Mouse (Mus musculus) stomach, postnatal 0 days (tissue): Measurements from ENCODE around the gene Ttc9. TPM values are rescaled to one million over a fixed set of nuclear protein-coding genes. Genes with fewer than 3 reads are reported as not detected.
A peak's percentile ranks its signal among the peaks of the same experiment; 100 is the strongest.

Experiments
- ATAC-seq: fragments of 200-750 bp; cut with Nextera tagmentation; 2 replicates; pipeline ENCODE4 v1.8.0; 2017; ENCODE audit not compliant: low FRiP score, low TSS enrichment
- DNase-seq: peaks from one replicate; pipeline ENCODE4 v3.0.0-alpha.2; 2016; ENCODE audit warnings: low spot score
- H3K27ac ChIP-seq: fragments of 300-500 bp; sonication (generic); replicated peaks from 2 replicates; pipeline ENCODE4 v1.5.1; 2014; ENCODE audit warnings: mild to moderate bottlenecking, control low read depth
- H3K27me3 ChIP-seq: fragments of 300-500 bp; sonication (generic); 2 replicates; pipeline ENCODE4 v1.6.1; 2014; ENCODE audit warnings: low read length; ENCODE audit not compliant: control insufficient read depth, insufficient read depth
- H3K36me3 ChIP-seq: fragments of 300-500 bp; sonication (generic); 2 replicates; pipeline ENCODE4 v1.6.1; 2014; ENCODE audit warnings: low read length, mixed read lengths; ENCODE audit not compliant: control insufficient read depth, insufficient read depth
- H3K4me1 ChIP-seq: fragments of 300-500 bp; sonication (generic); replicated peaks from 2 replicates; pipeline ENCODE4 v1.6.1; 2014; ENCODE audit warnings: antibody characterized with exemption; ENCODE audit not compliant: control insufficient read depth, insufficient read depth
- H3K4me2 ChIP-seq: fragments of 300-500 bp; sonication (generic); replicated peaks from 2 replicates; pipeline ENCODE4 v1.6.1; 2014; ENCODE audit warnings: low read depth, mild to moderate bottlenecking, control low read depth, moderate library complexity
- H3K4me3 ChIP-seq: fragments of 300-500 bp; sonication (generic); 2 replicates; pipeline ENCODE4 v1.5.1; 2014; ENCODE audit warnings: low read depth, low read length, control low read depth
- H3K9ac ChIP-seq: fragments of 300-500 bp; sonication (generic); 2 replicates; pipeline ENCODE4 v1.6.1; 2014; ENCODE audit warnings: mild to moderate bottlenecking, low read length, control low read depth, mixed read lengths
- H3K9me3 ChIP-seq: fragments of 300-500 bp; sonication (generic); 2 replicates; pipeline ENCODE4 v1.6.1; 2016; ENCODE audit warnings: low read length; ENCODE audit not compliant: control insufficient read depth
- CTCF ChIP-seq: IDR thresholded peaks from 2 replicates; pipeline ENCODE4 v1.5.1; 2016; ENCODE audit warnings: antibody characterized with exemption, low read depth, mild to moderate bottlenecking, moderate library complexity
- EP300 ChIP-seq: optimal IDR thresholded peaks from 2 replicates; pipeline ENCODE3; 2016; ENCODE audit warnings: antibody characterized with exemption
- WGBS: fragments of 180-500 bp; shearing (Covaris S2); extraction: QIAGEN DNeasy Blood & Tissue Kit; methylation state at CpG from one replicate; pipeline ENCODE4 v1.1.7; 2014; 5-methylcytosine and 5-hydroxymethylcytosine counted together
- polyA plus RNA-seq: library from polyadenylated mRNA; unstranded; fragments of >200 nt; fragmentation: Nextera tagmentation; extraction: Ambion mirVana; gene quantifications from 2 replicates; pipeline ENCODE4 v1.2.1, GENCODE M21; 2015

Gene Ttc9
- polyA plus RNA-seq, 1 experiment from 2014 or later, result 4.4 TPM

DNA sequence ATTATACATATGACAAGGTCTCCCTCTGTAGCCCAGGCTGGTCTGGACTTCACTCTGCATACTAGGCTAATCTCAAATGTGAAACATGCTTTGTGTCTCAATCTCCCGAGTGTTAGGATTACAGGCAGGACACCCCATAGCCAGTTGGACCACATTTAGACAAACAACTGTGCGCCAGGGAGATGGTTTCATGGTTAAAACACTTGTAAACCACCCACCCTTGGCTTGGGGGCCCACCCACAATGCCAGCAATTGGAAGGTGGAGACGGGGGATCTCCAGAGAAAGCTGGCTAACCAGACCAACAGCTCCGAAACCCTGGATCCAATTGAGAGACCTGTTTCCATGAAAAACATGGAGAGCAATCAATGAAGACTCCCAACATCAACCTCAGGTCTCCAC lies 3.0 kb upstream of the Ttc9 start:
- no peak overlapping the region for H3K4me2 ChIP-seq
- no peak overlapping the region for H3K9ac ChIP-seq
- no peaks in the 10 kb centered on the region for H3K9me3 ChIP-seq
- no peaks in the 10 kb centered on the region for H3K27me3 ChIP-seq
- no peaks in the 10 kb centered on the region for H3K36me3 ChIP-seq
- no peak overlapping the region for H3K4me3 ChIP-seq
- H3K4me1 ChIP-seq, result 0 out of 2 replicates have a peak, but pooled peaks cover 2% of the 10 kb centered on the region
- ATAC-seq, result no peak
- WGBS, result 69% methylated on average over 4 of the region's 4 CpGs
- H3K27ac ChIP-seq, result no peak overlapping the region
- TF ChIP-seq CTCF, result no peak
- TF ChIP-seq EP300, result no peak
- no peak for DNase-seq

DNA sequence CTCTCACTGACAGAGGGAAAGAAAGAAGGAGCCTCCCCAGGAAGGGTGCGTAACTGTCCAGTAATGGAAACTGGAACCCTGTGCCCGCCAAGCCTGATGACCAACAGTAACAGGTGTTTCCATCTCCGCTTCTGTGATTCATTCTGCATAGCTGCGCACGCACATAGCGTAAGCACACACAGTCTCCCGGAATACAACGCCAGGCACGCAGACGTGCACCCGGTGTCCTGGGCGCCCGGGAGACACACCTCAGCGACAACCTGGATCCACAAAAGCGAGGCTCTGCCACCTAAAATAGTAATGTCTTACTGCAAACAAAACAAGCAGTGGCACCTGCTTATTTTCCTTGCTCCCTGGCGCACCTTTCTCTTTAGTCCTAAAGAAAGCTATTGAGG lies 532 bp upstream of the Ttc9 start:
- peak; percentile 84 for DNase-seq
- Histone ChIP-seq H3K27ac (peak overlapping the region; percentile 63), H3K36me3 (no peaks in the 10 kb centered on the region), H3K4me3 (peak overlapping the region; percentile 61), H3K4me1 (0 out of 2 replicates have a peak, but pooled peaks cover 2% of the 10 kb centered on the region), H3K9me3 (no peaks in the 10 kb centered on the region), H3K9ac (no peak overlapping the region), H3K27me3 (no peaks in the 10 kb centered on the region), H3K4me2 (peak overlapping the region; percentile 89)
- TF ChIP-seq EP300 (no peak), CTCF (no peak)
- WGBS, result 3% methylated on average over 16 of the region's 16 CpGs
- ATAC-seq, result peak; percentile 88

DNA sequence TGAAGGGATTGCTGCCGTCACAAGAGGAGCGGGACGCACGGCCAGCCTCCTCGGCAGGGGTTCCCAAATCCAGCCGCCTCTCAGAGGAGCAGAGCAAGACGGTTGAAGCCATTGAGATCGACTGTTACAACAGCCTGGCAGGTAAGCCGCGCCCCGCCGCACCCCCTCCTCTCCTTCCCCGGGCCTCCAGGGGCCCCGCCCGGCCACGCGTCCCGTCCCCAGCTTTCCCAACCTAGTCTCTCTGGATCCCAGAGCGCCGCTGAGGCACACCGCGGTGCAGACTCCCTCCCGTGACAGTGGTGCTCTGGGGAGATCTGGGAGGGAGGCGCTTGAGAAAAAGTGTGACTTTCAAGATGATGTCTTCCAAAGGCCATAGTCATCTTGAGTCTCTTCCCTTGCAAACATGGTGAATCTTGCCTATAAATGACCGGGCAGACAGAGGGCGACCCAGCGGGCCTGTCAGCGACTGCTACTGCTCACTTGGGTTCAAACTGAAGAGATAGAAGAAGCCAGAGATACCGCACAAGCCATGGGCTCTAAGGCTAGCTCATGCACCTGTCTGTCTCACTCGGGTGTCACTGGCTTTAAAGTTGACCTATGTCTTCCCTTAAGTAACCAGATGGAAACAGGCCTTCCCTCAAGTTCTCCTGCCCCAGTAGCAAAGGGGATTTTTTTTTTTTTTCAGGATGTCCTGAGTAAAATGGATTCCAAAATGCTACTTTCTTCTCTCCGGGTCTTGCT lies 782 bp downstream of the Ttc9 start:
- 2% methylated on average over 30 of the region's 31 CpGs for WGBS

DNA sequence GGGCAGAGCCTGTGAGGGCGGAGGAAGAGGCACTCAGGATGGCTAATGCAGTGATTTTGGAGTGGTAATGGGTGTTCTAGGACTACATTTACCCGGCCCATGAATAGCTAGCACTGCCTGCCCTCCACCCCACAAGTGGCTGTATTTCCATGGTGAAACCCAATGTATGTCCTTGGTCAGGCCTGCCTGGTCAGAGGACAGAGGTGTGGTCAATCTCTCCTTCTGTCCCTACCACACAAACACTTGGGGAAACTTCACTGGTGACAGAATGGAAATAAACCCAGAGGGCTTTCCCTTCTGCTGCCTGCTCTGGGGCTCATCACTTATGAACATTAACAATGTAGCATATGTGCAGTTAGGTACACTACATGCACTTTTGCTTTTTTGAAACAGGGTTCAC lies 2.2 kb downstream of the Ttc9 start:
- 86% methylated on average over 2 of the region's 2 CpGs for WGBS
- Histone ChIP-seq H3K9ac (no peak overlapping the region), H3K36me3 (no peaks in the 10 kb centered on the region), H3K27ac (no peak overlapping the region), H3K9me3 (no peaks in the 10 kb centered on the region), H3K4me1 (0 out of 2 replicates have a peak, but pooled peaks cover 2% of the 10 kb centered on the region), H3K4me2 (no peak overlapping the region), H3K27me3 (no peaks in the 10 kb centered on the region), H3K4me3 (no peak overlapping the region)
- DNase-seq (no peak), ATAC-seq (no peak)
- no peak for TF ChIP-seq EP300
- no peak for TF ChIP-seq CTCF

More for the DNA sequence above, 782 bp downstream of the Ttc9 start:
- H3K4me3 ChIP-seq, result peak overlapping the region; percentile 61
- no peaks in the 10 kb centered on the region for H3K36me3 ChIP-seq
- H3K4me2 ChIP-seq, result peak overlapping the region; percentile 89
- no peak for TF ChIP-seq EP300
- TF ChIP-seq CTCF, result no peak
- H3K9ac ChIP-seq, result peak overlapping the region; percentile 63
- 0 out of 2 replicates have a peak, but pooled peaks have one; percentile 8 for ATAC-seq
- no peaks in the 10 kb centered on the region for H3K9me3 ChIP-seq
- 0 out of 2 replicates have a peak, but pooled peaks cover 2% of the 10 kb centered on the region for H3K4me1 ChIP-seq
- H3K27ac ChIP-seq, result peak overlapping the region; percentile 63
- DNase-seq, result peak; percentile 55
- no peaks in the 10 kb centered on the region for H3K27me3 ChIP-seq

DNA sequence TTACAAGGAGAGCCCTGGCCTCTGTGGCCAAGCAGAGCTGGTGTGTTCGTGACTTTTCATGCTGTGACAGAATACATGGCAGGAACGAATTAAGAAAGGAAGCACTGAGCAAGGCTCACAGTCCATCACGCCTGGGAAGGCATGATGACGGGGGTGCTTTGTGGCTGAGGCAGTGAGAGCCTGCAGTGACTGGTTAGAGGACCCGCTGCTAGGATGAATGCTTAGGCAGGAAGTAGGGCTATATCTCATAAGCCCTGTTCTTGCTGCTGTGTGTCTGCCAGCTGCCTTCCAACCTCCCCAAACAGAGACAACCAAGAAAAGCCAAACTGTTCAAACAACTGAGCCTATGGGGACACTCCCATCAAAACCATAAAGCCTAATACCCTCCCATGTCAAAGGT lies 9.6 kb downstream of the Ttc9 start:
- Histone ChIP-seq H3K4me1 (no peaks in the 10 kb centered on the region), H3K36me3 (no peaks in the 10 kb centered on the region), H3K4me3 (no peak overlapping the region), H3K4me2 (no peak overlapping the region), H3K9ac (no peak overlapping the region), H3K27ac (no peak overlapping the region), H3K9me3 (no peaks in the 10 kb centered on the region), H3K27me3 (no peaks in the 10 kb centered on the region)
- DNase-seq (no peak), ATAC-seq (no peak)
- no peak for TF ChIP-seq EP300
- no peak for TF ChIP-seq CTCF
- 58% methylated on average over 5 of the region's 5 CpGs for WGBS

DNA sequence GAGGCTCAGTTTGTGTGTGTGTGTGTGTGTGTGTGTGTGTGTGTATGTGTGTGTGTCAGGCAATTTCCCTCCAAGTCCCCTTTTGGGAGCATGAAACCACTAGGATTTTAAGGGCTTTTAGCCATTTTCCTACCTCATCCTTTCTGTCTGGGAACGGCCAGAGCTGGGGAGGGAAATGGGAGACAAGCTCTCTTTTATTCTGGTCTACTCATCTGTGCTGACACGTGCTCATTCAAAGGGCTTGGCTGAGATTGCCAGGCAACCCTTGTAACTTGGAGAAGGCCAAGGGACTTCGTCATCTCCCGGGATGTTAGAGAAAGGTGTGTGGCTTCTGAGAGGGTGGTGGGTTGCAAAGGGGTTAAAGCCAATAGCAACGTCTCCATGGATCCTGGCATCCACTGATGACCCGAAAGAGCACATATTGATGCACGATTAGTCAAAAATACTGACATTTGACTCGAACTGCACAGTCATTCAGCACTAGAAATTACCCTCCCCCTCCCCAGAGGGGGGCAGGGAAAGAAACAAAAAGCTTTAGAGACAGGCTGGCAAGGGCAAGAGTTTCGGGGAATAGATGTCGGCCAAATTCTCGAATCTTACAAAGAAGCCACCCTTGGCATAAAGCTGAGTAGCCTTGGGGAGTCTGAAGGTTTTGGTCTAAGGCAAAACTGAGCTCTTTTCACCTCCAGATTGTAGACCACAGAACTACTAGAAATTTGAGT lies 11.5 kb downstream of the Ttc9 start:
- Histone ChIP-seq H3K4me1 (no peaks in the 10 kb centered on the region), H3K4me3 (no peak overlapping the region), H3K9me3 (no peaks in the 10 kb centered on the region), H3K27ac (no peak overlapping the region), H3K36me3 (no peaks in the 10 kb centered on the region), H3K9ac (no peak overlapping the region), H3K27me3 (no peaks in the 10 kb centered on the region), H3K4me2 (no peak overlapping the region)
- TF ChIP-seq EP300 (no peak), CTCF (no peak)
- WGBS, result 65% methylated on average over 11 of the region's 11 CpGs
- ATAC-seq, result no peak
- DNase-seq, result no peak
